Mouse (Mus musculus): ENCODE data around the gene Cacna1d.

Gene Cacna1d

DNA sequence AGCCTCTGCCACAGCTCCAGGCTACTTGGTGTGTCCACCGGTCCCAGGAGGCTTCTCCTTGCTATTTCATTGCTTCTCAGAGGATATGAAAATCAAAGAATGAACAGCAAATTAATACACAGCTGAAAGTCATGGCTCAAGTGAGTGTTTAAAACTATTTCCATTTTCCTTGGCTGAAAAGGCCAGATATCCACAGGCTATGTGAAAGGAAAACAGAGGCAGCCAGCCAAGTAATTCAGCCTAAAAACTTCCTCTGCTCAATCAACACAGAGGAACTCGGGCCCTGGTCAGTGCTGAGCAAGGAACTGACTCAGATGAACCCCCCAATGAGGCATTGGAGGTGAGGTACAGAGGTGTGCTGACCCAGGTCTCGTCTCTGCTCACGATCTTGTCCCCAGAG lies 165.0 kb downstream of the Cacna1d start:
- DNase-seq: no peak

DNA sequence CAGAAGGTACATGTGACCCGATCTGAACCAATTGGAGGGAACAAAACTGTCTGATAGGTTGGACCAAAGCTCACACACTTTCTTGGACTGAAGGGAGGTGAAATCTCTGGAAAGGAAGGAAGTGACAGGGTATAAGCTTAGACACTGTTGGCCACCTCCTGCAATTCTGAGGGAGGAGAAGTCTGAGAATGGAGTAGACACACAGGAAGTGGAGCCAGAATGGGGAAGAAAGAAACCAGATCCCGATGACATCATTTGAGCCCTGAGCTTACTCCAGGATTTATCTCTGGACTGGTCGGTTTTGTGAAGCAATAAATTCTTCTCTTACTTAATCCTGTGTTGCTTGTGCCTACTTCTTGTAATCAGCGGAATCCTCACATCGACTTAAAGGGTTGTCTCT lies 166.3 kb downstream of the Cacna1d start:
- DNase-seq: no peak

DNA sequence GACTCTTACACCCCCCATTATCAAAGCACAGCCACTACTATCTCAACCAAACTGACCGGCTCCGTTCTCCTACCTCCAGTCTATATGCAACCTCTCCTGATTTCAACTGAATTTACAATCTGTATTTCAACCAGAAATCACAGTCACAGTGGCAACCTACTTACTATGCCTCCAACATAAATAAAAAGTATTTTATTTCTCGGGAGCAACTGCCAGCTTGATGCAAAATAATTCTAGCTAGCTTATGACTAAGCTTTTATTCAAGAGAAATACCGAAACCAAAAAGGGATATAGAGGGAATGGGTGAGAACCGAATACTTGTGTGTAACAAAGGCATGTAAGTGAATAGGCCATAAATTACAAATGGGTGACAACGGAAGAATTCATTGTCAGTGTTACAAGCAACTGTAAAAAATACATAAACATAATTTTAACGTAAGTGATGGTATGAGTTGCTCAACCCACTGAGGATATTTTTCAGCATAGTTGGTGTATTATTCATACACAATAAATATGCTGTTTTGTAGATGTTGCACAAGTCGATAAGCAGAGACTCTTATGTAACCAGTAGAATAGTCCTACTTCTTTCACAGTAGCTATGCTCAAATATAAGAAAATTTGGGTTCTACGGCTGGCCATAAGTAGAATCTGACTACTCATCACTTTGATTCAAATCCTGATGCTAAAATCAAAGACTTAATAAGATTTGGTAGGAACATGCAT lies 172.4 kb downstream of the Cacna1d start:
- no peak for DNase-seq

DNA sequence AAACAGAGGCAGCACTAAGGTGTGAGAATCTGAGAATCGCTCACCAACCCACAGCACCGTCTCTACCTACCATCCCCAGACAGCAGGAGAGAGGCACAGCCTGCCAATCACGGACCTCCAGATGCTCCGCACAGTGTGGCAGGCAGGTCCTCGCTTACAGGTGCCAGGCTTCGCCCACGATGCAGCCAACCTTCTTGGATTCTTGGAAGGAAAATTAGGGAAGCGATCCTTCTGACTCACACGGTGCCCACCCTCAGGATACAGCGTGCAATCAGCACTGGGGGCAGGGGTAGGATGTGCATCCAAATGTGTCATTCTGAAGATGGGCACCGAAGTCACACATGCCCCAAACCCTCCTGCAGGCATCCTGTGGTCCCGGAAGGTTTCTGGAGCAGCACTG lies 173.0 kb downstream of the Cacna1d start:
- no peak for DNase-seq

DNA sequence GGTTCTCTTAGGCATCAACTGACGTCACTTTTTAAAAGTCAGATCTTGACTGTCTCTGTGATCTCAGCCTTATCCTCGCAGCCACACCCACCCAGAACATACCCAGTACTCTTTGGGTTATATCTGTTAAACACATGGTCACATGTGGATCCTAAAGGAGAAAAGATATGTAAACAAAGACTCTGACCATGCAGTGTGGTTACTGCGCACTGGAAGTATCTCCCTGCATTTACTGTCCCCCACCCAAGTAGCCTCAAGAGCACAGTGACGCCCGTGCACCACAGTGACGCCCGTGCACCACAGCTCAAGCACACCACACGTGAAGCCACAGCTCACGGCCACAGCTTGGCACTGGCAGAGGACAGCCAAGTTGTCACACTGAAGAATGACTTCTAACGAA lies 173.6 kb downstream of the Cacna1d start:
- no peak for DNase-seq

DNA sequence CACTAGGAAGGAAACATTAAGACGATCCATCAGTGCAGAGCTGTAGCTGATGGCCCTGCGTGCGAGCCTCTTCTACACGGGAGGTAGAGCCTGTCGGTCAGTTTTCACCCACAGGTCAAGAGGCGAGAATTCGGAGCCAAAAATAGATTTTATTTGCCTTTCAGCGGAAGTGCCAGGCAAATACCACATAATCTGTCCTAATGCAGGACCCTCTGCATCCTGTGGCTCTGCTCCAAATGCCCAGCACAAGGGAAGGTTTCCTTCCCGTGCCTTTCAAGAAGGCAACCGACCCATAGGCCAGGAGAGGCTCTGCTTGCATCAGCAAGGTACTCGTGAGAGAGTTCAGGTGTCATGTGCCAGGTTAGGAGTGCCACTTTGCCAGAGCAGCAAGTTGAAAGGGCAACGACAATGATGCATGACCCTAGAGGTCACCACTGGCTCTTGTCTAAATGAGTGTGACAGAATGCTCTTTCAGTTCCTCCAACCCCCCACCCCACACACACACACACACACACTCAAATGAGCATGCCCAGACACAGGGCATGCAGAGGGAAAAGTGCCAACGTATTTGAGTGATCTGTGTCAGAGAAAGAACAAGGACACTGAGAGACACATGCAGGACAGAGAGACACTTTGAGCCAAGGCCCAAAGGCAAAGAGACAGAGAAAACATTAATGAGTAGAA lies 179.9 kb downstream of the Cacna1d start:
- no peak for DNase-seq

DNA sequence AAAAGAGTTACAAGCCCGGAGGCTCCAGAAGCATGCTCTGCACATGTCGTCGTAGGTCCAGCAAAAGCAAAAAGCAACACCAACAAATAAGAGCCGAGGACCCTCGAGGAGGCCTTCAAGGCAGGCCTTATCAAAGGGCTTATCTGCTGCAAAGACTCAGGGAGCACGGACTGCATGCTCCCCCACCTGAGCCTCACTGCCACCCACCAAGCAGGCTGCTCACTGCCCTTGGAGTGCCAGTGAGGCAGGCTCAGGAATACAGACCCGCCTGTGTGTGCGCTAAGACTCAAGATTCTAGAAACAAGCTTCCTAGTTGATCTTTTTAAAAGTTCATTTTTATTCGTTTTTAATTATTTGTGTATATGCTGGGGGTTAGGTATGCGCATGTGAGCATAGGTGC lies 181.0 kb downstream of the Cacna1d start:
- DNase-seq: no peak

DNA sequence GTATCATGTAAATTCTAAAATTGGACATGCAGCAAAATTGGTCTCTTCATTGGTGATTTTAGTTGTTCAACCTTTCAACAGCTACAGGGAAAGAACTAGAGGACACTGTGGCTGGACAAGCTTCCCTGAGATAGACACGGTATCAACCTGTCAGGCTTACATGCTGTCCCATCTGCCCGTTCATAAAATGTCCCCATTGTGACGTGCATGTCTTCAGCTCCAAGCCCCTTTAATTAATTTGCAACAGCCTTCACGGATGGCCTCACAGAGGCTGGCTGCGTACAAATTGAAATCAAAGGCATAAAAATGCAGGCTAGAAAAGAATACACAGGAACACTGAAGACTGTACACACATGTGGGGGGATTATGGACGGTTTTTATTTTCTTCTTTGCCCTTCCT lies 185.0 kb downstream of the Cacna1d start:
- peak; percentile 75 for DNase-seq

DNA sequence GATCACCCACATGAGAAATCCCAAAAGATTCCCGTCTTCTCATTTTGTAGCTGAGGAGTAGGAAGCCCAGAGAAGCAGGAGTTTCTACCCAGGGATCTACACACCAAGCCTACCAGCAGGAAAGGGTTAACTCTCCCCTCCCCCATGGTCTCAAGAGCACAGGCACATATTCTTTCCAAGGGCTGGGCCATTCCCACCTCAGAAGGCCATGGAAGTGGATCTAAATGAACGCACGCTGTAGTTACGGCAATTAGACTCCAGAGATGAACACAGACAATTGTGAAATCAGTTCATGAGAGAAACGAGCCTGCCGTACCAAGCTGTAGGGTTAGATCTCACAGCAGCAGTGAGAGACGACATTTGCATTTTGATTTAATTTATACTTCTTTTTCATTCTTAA lies 191.3 kb downstream of the Cacna1d start:
- peak; percentile 58 for DNase-seq

DNA sequence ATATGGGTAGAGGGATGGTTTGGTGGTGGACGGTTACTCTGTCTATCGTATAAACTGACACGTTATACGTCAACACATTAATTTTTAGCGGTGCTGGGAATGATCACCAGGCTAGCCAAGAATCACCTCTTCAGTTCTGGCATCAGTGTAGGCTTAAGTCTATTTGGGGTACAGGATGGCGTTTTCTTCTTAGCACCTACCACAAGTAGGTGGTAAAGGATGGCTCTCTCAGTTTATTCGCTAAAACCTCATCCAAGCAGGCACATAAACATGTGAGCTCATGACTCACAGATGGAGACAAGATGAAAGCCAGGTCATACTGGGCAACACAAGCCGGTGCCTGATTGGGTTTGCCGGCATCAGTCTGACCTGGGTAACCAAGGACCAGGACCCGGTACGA lies 193.8 kb downstream of the Cacna1d start:
- DNase-seq: no peak

DNA sequence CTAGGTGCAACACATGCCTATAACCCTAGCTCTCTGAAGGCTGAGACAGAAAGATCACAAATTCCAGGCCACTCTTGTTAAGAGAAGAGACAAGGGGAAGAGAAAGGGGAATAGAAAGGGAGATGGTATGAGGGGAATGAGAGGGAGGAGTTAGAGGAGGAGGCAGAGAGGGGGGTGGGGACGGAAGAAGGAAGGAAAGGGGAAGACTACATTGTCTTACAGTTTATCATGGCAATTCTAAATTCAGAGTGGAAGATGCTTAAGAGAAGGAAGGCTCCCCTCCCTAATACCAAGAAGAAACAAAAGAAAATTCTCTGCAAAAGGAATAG lies 199.2 kb downstream of the Cacna1d start:
- DNase-seq: no peak

DNA sequence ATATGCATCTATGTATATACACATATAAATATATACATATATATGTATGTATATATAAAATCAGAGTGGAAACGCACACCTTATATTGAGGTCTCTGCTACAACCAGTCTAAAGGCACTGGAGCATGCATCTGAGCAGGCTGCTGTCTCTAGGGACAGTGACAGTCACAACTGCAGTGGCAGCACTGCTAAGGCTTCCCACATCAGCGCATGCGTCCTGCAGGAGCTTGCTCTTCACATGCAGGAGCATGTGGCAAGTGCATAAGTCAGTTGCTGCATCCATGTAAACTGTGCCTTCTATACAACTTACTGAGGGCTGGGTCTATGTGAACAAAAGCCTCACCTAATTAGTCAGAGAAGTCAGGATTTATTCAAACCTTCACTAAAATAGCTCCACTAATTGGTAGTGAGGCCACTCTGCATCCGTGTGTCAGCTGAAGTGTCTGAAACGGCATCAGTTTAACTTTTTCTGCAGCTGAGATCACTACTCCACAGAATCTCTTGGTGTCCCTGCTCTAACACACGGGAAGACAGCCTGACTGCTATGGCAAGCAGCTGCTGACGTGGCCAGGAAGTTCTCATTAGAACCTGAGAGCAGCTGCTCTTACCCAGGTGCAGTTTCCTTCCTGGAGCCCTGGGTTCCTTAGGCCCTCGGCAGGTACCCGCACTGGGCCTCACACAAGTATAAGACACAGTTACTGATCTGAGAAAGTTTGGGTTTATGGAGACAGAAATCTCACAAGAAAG lies 199.7 kb downstream of the Cacna1d start:
- peak; percentile 59 for DNase-seq

DNA sequence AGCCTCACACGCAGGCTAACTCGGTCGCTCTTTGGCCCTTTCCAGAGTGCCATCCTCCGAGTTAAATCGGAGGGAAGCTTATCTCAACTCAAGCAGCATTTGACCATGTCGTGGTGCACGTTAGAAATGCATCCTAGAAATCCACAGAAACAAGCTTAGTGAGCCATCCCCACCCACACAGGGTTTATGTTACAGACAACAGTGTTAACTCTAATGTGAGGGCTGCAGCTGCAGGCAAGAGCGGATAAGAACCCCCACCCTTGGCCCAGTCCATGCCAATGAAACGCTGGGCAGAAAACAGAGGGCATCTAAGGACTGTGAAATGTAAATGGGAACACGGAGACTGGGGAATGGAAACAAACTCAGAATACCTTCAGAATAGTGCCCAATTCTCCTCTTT lies 206.8 kb downstream of the Cacna1d start:
- no peak for DNase-seq

DNA sequence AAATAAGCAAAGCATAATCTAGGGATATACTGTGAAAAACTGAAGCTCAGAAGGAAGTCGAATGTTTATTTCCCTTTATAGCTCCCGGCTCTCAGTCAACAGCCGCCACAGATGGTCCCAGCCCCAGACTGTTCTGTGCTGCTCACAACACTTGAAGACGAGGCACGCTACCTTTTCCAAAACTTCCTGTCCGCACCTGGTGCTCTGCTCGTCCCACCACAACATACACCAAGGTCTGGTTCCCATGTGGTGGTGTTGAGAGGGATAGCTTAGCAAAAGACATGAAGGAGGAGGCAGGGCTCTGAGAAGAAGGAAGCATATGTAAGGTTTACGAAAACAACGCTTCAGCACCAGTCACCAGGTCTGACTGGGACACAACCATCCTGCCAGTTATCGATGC lies 207.2 kb downstream of the Cacna1d start:
- no peak for DNase-seq

DNA sequence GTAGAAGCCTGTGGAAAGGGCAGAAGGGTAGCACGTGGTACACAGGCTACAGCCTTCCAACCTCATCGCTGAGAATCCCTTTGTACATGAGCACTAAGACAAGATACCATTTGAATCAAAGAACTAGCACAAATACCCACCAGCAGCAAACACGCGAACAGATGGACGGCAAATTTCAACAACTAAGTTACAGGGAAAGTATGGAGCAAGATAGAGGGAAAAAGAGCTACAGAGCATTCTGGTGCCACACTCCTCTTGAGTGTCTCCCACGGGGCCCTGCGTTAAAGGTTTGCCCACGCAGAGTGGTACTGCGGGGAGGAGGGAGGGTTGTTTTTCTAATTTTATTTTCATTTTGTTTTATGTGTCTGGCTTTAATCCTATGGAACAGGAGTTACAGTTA lies 215.7 kb downstream of the Cacna1d start:
- no peak for DNase-seq

DNA sequence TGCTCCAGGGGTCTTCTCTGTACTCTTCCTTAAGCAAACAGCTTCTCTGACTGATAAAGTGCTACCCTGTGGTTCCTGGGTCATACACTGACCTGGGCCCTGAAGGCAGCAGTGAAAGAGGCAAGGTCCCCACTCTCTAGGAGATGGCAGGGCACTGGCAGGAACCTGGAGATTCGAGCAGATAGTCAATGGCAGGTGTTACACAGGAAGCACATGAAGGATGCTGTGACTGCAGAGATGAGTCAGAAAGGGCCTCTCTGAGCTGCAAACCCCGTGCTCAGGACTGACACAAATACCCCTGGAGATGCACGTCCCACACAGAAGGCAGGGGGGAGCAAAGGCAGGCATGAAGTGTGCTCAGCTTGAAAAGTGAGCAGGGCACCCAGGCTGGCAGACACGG lies 218.3 kb downstream of the Cacna1d start:
- DNase-seq: no peak

DNA sequence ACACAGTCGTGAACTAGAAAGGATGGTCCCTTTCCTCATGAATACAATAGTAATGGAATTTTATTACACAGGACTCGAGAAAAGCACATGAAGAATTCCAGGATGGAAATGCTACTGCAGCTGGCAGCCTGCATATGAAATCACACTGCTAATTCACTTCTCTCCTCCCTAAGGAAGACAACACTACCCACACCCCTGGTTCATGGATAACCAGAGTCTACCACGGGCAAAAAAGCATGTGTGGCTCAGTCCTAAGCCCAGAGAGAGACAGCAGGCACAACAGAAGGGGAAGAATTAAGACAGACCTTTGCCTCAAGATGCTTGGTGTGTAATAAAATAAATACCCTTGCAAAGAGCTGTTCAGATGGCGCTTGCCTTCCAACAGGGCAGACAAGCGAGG lies 218.7 kb downstream of the Cacna1d start:
- no peak for DNase-seq

DNA sequence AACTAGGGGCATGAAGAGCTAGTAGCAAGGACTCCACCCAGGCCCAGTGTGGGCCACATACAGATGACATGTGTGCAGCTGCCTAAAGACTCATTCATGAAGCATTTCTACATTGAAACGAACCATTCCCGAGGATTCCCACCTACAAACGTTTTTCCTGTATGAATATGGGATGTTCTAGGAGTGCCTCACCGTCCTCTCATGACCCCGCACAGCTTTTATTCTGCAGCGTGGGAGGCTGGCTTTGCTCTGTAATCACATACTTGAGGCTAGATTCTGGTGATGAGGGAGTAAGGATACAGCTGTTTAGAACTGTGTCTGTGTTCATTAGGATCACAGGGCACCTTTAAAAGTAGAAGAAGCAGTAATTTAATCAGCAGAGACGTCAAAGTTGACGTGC lies 219.4 kb downstream of the Cacna1d start:
- no peak for DNase-seq

DNA sequence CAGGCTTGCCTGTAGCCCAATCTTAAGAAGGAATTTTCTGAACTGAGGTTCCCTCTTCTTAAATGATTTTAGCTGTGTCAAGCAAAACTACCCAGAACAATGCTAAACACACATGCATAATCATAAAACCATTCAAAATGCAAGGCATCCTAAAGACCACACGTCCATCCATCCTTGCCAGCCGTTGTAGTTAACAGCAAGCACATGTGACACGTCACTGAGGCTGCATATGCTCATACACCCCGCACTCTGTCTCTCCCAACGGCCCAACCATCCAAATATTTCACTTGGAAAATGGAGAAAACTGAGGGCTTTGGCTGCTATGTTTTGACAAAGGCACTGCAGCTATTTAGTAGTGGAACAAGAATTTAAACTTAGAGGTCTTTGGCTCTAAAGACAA lies 220.9 kb downstream of the Cacna1d start:
- DNase-seq: no peak

DNA sequence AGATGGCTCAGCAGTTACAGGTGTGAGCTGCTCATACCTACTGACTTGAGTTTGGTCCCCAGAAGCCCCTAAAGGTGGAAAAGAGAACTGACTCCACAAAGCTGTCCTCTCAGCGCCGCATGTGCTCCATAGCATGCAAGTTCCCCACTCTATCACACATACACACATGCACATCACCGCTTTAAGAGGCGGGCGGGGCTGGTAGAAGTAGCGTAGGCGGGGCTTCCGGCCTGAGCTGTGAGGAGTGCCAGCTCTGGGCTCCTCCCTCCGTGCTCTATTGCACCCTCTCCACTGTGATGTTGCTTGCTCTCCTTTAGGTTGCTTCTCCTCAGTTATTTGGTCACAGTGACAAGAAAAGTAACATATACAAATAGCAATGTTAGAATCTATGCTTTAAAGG lies 225.5 kb downstream of the Cacna1d start:
- DNase-seq: no peak

DNA sequence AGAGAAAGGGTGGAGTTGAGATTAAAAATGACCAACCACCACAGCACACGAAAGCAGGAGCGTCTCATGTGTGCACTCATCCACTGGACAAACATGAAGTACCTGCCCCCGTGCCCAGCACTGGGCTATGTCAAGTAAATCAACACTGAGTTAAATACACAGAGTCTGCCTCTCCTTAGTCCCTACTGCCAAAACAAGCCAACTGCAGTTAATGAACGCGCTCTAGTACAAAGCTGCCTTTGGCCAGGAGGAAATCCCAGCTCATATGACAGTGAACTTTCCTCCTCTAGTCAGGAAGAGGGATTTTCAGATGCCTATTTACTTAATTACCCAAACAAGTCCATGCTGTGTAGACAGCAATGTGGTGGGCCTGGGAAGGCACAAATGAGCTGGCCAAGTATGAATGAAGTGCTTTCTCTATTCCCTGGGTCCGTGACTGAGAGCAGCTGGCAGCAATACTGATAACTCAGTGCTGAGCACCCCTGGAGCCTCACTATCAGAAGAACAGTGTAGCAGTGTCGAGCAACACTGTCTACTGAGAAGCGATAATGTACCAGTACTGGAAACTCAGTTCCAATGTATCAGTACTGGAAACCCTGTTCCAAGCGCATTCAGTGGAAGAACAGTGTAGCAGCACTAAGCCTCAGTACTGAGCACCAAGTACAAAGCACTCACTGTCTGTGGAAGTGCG lies 229.5 kb downstream of the Cacna1d start:
- DNase-seq: no peak

DNA sequence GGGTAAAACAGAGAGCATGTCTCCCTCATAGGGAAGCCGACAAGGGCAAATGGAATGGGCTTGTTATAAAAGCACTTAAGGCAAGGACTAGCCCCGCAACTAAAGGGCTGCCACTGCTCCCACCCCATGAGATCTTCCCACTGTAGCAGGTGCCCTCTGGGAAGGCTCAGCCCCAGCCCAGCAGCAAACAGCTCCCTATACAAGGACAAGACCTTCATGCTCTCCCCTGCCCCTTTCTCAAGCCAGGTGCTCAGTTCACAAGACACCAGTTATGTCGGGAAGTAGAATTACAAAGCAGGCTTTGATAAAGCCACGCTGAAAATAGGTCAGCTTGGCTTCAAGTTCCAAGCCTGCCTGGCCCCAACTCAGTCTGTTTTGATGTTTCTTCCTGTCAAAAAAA lies 233.6 kb downstream of the Cacna1d start:
- DNase-seq: peak; percentile 62

DNA sequence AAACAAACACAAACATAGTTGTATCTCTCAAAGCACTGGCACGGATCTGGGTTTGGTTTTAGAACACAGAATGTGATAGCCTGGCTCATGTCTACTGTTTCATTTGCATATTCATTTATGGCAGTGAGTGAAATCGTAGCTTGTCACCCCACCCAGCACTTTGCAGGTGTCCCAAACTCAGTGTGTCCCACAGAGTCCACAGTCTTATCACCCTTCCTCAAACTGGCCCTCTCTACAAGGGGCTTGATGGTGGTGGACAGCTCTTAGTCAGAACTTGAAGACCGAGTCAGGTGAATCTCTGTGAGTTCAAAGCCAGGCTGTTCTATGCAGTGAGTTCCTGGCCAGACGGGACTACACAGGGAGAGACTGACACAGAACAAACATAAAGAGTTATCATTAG lies 234.8 kb downstream of the Cacna1d start:
- no peak for DNase-seq

All from retina, postnatal 1 day (tissue).